Mouse (Mus musculus) 3T3-L1 (cell line): ENCODE measurements around the gene Olfr1143.

ENCODE experiments used
- DNase-seq: peaks from one replicate; pipeline ENCODE4 v3.0.0-alpha.2; 2015; ENCODE audit warnings: low read depth, low spot score

The Olfr1143 gene

DNA sequence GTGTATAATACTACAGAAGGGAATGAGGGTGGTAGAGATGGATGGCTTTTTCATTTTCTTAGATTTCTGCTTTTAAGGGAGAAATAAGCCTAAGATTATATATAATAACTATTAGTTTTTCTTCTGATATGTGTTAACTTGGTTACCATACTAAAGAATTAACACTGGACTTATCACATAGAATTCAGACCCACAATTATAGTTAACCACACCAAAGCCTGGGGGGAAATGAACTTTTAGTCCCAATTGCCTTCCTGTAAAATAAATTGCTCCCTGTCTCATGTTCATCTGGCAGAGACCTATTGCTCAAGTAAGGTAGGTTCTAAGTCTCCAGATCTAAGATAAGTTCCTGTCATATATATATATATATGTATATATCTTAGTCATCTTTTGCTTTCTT is at the start of gene Olfr1143:
Gene Olfr1143 (plus strand): TSS at position 301 of the 400 bp plus-strand sequence.
- no peak for DNase-seq

DNA sequence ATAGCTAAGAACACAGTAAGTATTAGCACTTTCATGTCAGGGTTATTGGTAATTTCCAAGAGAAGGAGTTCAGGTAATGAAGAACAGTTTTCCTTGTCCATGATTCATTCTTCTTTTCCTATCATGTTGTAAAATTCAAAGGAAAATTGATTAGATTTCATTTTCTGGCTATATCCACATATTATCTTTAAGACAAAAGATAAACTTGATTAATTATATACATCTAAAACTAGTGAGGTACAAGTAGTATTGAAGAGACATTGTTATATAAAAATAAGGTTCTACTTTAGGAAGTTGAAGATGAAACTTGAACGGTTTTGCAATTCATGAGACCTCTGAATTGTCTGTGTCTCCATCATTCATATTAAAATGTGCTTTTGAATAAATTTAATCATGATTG is 46.5 kb upstream of the Olfr1143 start, which contains the start of gene Olfr1141:
Gene Olfr1141 (minus strand): TSS at position 101 of the 400 bp plus-strand sequence.
- DNase-seq, result no peak

DNA sequence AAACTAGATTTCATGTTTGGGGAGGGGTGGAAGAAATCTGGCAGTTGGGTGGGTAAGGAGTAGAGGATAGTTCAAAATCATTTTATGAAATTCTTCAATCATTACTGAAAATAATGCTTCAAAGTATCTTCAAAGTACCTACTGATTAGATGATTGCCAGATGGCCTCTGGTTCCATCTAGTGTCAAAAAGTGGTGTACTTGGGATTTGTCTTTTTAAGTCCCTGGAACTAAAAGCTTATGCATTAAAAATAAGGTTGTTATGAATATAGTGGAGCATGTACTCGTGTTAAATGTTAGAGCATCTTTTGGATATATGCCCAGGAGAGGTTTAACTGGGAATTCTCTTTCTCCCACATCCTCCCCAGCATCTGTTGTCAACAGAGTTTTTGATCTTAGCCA is 24.2 kb upstream of the Olfr1143 start:
- no peak for DNase-seq

DNA sequence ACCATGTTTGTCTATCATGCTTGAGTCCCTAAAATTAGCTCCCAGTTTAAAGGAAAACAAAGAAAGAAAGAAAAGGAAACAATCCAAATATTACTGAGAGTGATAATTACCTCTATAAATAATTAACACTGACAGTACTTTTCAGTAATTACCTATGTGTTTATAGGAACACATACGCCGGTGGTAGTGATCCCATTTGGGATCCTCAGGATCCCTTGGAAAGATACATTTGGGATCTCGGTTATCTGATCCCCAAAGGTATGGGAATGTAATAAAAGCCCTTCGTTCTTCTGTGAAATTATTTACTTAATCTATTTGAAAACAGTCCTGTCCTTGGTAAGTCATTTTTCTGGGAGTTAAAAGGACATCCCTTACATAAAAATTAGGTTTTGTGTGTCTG is 21.2 kb upstream of the Olfr1143 start, which contains the start of gene Olfr152:
Gene Olfr152 (plus strand): TSS at position 301 of the 400 bp plus-strand sequence.
- no peak for DNase-seq

DNA sequence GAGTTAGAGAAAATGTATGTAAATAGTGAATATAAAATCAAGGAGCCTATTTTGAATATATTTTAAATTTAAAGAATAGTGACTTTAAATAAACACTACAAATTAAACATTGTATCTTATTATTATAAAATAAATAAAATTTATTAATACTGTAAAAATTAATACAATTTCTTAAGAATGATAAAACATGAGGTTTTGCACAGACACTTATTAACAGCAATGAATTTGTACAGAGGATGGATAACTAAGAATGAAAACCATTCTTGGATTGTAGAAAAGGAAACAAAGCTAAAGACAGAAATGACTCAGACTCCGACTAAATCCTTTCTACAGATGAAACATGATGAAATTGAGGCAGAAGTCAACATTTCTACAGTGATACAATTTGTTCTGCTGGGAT is 9.1 kb downstream of the Olfr1143 start, which contains the start of gene Olfr1145:
Gene Olfr1145 (plus strand): TSS at position 301 of the 400 bp plus-strand sequence.
- DNase-seq, result no peak

DNA sequence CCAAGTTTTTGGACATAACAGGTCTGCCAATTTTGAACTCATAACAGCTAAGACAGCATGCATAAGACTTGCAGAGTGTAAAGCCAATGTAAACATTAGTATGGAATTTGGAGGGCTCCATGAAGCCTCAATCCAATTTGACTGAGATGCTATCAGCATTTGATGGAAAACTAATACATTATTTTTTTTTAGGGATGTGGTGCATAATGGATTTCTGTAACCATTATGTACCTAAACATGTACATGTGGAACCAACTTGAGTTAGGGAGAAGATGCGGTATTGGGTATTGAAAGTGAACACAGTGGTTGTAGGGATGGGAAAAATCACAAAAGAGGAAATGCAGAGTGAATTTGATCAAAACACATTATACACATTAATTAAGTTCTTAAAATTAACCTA is 29.8 kb downstream of the Olfr1143 start, which contains the start of gene Olfr1148:
Gene Olfr1148 (plus strand): TSS at position 301 of the 400 bp plus-strand sequence.
- DNase-seq, result no peak

DNA sequence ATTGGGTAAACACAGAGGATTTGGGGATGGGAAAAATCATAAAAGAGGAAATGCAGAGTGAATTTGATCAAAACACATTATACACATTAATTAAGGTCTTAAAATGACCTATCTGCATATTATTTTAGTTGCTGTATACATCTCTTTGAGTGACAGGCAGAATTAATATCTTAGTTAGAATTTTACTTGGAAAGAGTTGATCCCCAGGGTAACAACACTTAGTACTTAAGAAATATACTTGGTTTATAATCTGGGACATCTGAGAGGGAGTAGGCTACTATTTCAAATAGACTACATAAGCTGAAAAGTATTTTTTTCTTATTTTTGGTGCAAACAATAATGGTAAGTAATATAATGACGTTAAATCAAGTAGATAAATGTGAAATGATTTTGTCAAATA is 43.3 kb downstream of the Olfr1143 start, which contains the start of gene Olfr1150-ps1:
Gene Olfr1150-ps1 (plus strand): TSS at position 301 of the 400 bp plus-strand sequence.
- no peak for DNase-seq
